Mouse (Mus musculus) E14TG2a.4 (cell line): ENCODE measurements at regions not wholly inside any gene's neighbourhood (a gene's known extent, or its start where the extent isn't known, plus 50 kb on each side); places are given as distances from the start of the nearest gene placed in this dataset.

Experiments
- H3K27me3 ChIP-seq: 2 replicates; pipeline ENCODE4 v1.6.1; 2014; ENCODE audit warnings: low read length, control low read depth; ENCODE audit not compliant: insufficient read depth
- H3K36me3 ChIP-seq: 2 replicates; pipeline ENCODE4 v1.6.1; 2014; ENCODE audit warnings: low read length, control low read depth; ENCODE audit not compliant: insufficient read depth
- H3K4me1 ChIP-seq: replicated peaks from 2 replicates; pipeline ENCODE4 v1.6.1; 2014; ENCODE audit warnings: low read depth, low read length, control low read depth
- H3K4me3 ChIP-seq: replicated peaks from 2 replicates; pipeline ENCODE4 v1.5.1; 2014; ENCODE audit warnings: mild to moderate bottlenecking, low read length
- H3K9me3 ChIP-seq: 2 replicates; pipeline ENCODE4 v1.6.1; 2014; ENCODE audit warnings: low read length, control low read depth
- CTCF ChIP-seq: conservative IDR thresholded peaks from 2 replicates; pipeline ENCODE4 v1.5.1; 2014; ENCODE audit warnings: low read length
- NANOG ChIP-seq: IDR thresholded peaks from 2 replicates; pipeline ENCODE4 v1.6.1; 2014; ENCODE audit warnings: borderline replicate concordance, low read length, mixed read lengths
- POU5F1 ChIP-seq: IDR thresholded peaks from 2 replicates; pipeline ENCODE4 v1.6.1; 2014; ENCODE audit warnings: low read length, borderline replicate concordance

- no peak for TF ChIP-seq POU5F1
- no peak for TF ChIP-seq CTCF
- TF ChIP-seq NANOG, result no peak
- no peaks in the 10 kb centered on the region for H3K9me3 ChIP-seq
- H3K4me3 ChIP-seq, result no peak overlapping the region
These were observed 858.5 kb downstream of the Zfp704 start for GRCm38 (mm10) chr3:8751356-8751755.

GRCm38 (mm10) chr3:8750858-8751257, 859.0 kb downstream of the Zfp704 start:
- TF ChIP-seq POU5F1, result no peak
- Histone ChIP-seq H3K4me1 (0 out of 2 replicates have a peak, but pooled peaks cover 4% of the 10 kb centered on the region), H3K27me3 (peaks cover 5% of the 10 kb centered on the region), H3K9me3 (no peaks in the 10 kb centered on the region), H3K36me3 (no peaks in the 10 kb centered on the region), H3K4me3 (no peak overlapping the region)

More at GRCm38 (mm10) chr3:8751356-8751755, 858.5 kb downstream of the Zfp704 start:
- Histone ChIP-seq H3K4me1 (0 out of 2 replicates have a peak, but pooled peaks cover 4% of the 10 kb centered on the region), H3K27me3 (peaks cover 5% of the 10 kb centered on the region), H3K36me3 (no peaks in the 10 kb centered on the region)

DNA sequence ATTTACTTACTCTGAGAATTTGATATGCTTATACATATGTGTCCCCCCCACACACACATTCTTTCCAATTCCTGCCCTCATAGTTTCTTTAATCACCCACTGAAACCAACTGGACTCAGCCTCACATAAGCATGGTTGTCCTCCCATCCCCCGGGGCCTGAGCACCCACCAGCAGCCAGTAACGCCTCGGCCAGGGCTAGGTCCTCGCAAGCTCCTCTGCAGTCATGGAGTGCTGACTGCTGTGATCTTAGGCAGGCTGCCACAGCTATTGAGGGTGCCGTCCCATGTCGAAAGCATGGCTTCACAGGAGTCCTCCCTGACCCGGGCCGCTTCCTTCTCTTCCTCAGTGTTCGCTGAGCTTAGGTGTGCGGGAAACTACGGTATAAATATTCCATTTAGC, 859.7 kb downstream of the Zfp704 start:
- peaks cover 5% of the 10 kb centered on the region for H3K27me3 ChIP-seq
- no peak overlapping the region for H3K4me3 ChIP-seq
- H3K4me1 ChIP-seq, result 0 out of 2 replicates have a peak, but pooled peaks cover 4% of the 10 kb centered on the region
- TF ChIP-seq CTCF (no peak), POU5F1 (no peak), NANOG (no peak)
- H3K36me3 ChIP-seq, result no peaks in the 10 kb centered on the region
- no peaks in the 10 kb centered on the region for H3K9me3 ChIP-seq

DNA sequence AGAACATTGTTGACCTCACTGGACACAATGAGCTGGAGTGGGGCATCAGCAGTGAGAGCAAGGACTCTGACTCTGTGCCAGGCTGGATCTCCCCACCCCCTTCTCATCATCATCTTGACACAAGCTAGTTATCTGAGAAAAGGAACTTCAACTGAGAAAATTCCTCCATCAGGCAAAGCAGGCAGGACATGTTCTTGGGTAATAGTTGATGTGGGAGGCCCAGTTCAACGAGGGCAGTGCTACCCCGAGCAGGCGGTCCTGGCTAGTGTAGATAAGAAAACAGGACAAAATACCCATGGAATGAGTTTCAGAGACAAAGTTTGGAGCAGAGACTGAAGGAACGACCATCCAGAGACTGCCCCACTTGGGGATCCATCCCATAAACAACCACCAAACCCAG, 862.7 kb downstream of the Zfp704 start:
- H3K4me1 ChIP-seq, result 0 out of 2 replicates have a peak, but pooled peaks cover 4% of the 10 kb centered on the region
- no peaks in the 10 kb centered on the region for H3K9me3 ChIP-seq
- H3K27me3 ChIP-seq, result no peaks in the 10 kb centered on the region; the same call in 1 of the 2 replicates
- H3K36me3 ChIP-seq, result no peaks in the 10 kb centered on the region
- H3K4me3 ChIP-seq, result no peak overlapping the region
- TF ChIP-seq POU5F1, result no peak

DNA sequence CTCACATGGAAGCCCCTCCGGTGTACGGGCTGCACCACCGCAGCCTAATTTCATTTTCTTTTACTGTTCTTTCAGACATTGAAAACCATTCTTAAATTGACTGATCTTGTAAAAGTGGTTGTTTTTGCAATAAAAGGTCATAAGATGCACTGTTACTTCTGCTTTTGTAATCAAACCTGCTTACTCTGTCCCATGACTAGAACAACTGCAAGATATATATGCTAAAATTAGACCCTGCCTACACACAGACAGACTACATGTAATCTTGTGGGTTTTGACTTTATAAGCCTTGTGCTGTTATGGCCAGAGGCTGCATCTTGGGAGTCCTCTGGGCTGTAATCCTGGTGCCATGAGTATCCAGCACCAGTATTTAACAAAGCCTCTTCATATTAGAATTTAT, 863.2 kb downstream of the Zfp704 start:
- no peaks in the 10 kb centered on the region for H3K36me3 ChIP-seq
- H3K27me3 ChIP-seq, result no peaks in the 10 kb centered on the region
- H3K9me3 ChIP-seq, result no peaks in the 10 kb centered on the region
- TF ChIP-seq CTCF (no peak), POU5F1 (no peak), NANOG (no peak)
- no peak overlapping the region for H3K4me3 ChIP-seq
- 0 out of 2 replicates have a peak, but pooled peaks cover 4% of the 10 kb centered on the region for H3K4me1 ChIP-seq

DNA sequence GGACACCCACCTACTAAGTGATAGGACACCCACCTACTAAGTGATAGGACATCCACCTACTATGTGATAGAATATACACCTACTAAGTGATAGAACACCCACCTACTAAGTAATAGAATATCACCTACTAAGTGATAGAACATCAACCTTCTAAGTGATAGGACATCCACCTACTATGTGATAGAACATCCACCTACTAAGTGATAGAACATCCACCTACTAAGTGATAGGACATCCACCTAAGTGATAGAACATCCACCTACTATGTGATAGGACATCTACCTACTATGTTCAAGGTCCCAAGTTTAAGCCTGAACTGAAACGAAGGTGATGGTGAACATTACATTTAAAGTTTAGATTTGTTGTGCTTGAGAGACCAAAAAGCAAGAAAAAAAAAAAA, 863.8 kb downstream of the Zfp704 start:
- no peaks in the 10 kb centered on the region for H3K36me3 ChIP-seq
- H3K4me3 ChIP-seq, result no peak overlapping the region
- H3K27me3 ChIP-seq, result no peaks in the 10 kb centered on the region
- TF ChIP-seq NANOG (no peak), POU5F1 (no peak)
- 0 out of 2 replicates have a peak, but pooled peaks cover under 1% of the 10 kb centered on the region for H3K4me1 ChIP-seq
- no peaks in the 10 kb centered on the region for H3K9me3 ChIP-seq

DNA sequence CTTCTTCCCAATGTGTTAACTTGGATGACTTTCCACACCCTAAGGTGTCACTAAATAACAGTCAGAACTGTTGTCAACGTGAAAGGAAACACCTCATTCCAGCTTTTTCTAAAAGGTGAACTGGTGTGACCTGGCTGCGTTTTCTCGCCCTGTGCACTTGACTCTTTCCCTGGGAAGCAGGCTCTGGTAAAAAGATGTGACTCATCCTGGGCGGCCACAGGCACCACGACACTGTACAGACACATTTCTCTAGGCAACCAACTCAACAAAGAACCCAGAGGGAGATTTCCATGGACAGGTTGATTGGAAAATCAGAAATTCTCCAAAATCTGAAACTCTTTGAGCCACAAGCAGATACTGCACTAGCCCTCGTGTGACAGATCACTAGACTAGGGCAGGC, 865.0 kb downstream of the Zfp704 start:
- Histone ChIP-seq H3K4me3 (no peak overlapping the region), H3K4me1 (no peaks in the 10 kb centered on the region), H3K36me3 (no peaks in the 10 kb centered on the region), H3K27me3 (no peaks in the 10 kb centered on the region), H3K9me3 (no peaks in the 10 kb centered on the region)
- TF ChIP-seq POU5F1 (no peak), CTCF (no peak), NANOG (no peak)

DNA sequence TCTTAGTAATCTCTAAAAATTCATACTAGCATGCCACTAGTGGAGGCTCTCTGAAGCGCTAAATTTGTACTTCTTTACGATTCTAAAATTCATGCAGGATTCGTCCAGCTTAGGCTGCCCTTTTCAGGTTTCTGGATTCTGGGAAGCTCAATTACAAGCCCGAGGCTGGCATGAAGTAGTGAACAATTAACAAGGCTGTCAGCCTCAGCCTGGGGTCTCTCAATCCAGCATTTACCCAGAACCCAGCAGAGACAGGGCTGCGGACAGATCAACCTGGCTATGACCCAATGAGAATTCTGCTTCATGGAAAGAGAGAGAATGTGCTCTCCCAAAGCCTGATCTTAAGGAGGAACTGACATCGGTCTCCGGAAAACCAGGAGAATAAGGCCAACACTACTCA, 866.2 kb downstream of the Zfp704 start:
- TF ChIP-seq NANOG (no peak), POU5F1 (no peak), CTCF (no peak)
- H3K9me3 ChIP-seq, result no peaks in the 10 kb centered on the region

GRCm38 (mm10) chr3:8741266-8742023, 868.4 kb downstream of the Zfp704 start:
- no peaks in the 10 kb centered on the region for H3K36me3 ChIP-seq
- H3K4me3 ChIP-seq, result no peak overlapping the region
- no peak for TF ChIP-seq NANOG
- H3K9me3 ChIP-seq, result no peaks in the 10 kb centered on the region
- H3K27me3 ChIP-seq, result no peaks in the 10 kb centered on the region
- no peaks in the 10 kb centered on the region for H3K4me1 ChIP-seq

More for the DNA sequence above, 866.2 kb downstream of the Zfp704 start:
- no peaks in the 10 kb centered on the region for H3K4me1 ChIP-seq
- no peak overlapping the region for H3K4me3 ChIP-seq
- H3K27me3 ChIP-seq, result no peaks in the 10 kb centered on the region
- no peaks in the 10 kb centered on the region for H3K36me3 ChIP-seq
